Mouse (Mus musculus) cerebellum, postnatal 14 days (tissue): ENCODE measurements at regions not wholly inside any gene's neighbourhood (a gene's known extent, or its start where the extent isn't known, plus 50 kb on each side); places are given as distances from the start of the nearest gene placed in this dataset.

Experiments
- DNase-seq, 2 experiments: peaks; one replicate each; pipeline ENCODE4 v3.0.0; 2021; ENCODE audit warnings: mixed read lengths in 2 of 2

GRCm38 (mm10) chrX:12834681-12835080 is 72.8 kb upstream of the Med14 start:
- DNase-seq, result no peak

GRCm38 (mm10) chrX:12832709-12833108 is 70.8 kb upstream of the Med14 start:
- no peak for DNase-seq

DNA sequence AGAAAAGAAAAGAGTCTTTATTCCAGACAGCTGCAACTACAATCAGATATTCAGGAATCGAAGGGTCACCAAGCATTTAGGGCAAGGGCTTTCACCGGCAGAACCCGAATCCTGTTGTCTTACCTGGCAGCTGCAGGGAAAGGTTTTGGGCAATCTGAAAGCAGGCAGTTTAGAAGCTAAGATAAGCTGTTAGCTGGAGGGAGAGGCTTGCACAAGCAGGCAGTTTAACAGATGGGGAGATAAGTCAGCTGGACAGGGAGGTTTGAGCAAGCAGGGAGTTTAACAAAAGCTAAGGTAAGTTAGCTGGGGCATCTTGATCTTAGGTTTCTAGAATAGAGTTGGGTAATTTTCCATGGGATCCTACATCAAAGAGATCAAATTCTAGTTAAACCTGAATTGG is 67.3 kb upstream of the Med14 start:
- DNase-seq, result no peak

DNA sequence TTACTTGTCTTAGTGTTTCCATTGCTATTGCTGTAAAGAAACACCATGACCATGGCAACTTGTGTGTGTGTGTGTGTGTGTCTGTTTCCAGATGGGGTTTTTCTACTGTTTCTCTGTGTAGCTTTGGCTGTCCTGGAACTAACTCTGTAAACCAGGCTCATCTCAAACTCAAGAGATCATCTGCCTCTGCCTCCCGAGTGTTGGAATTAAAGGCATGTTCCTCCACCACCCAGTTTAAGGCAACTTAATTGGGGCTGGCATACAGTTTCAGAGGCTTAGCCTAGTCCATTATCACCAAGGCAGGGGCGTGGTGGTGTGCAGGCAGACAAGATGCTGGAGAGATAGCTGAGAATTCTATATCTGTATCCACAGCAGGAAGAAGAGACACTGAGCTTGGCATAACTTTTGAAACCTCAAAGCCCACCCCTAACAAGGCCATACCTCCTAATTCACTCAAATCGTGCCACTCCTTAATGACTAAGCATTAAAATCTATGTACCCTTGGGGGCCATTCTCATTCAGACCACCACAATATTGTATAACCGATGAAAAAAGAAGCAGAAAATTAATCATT is 65.5 kb upstream of the Med14 start:
- no peak for DNase-seq

- DNase-seq, result no peak
Observed at GRCm38 (mm10) chrX:12826646-12827045, 64.8 kb upstream of the Med14 start.

DNA sequence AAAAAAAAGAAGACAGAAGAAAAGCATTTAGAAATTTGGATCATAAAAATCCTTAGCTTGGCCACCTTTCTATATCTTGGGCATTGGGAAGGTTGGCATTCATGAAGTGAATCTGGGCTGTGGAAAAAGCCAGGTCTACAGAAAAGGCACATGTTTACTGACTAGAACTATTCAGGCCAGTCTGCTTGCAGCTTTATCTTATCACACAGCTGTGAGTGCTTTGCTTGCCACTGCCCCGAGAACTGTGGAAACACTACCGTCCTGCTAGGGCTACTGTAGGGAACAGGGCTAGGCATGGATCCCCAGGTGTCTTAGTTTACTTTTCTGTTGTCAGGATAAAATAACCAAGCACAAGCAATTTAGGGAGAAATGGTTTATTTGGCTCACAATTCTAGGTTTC is 63.4 kb upstream of the Med14 start:
- DNase-seq, result no peak

DNA sequence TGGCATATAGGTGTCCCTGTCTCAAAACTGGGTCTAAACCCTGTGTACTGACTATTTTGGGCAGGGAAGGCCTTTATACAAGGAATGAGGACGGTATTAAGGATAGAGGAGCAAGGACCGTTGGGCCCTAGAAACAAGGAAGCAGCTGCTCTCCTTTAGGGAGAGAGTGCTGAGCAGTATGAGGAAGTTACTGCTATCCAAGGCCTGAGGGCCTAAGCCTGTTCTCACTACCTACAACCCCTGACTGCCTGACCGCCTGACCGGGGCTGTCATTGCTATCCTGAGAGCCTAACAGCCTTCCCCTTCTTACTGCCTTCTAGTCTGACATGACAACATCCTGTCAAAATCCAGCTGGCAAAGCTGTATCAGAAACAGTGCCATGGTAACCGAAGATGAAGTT is 62.6 kb upstream of the Med14 start:
- no peak for DNase-seq

- DNase-seq, result peak in 1 of 2 experiments; percentile 14
Observed at GRCm38 (mm10) chrX:12822777-12823176, 60.9 kb upstream of the Med14 start.

DNA sequence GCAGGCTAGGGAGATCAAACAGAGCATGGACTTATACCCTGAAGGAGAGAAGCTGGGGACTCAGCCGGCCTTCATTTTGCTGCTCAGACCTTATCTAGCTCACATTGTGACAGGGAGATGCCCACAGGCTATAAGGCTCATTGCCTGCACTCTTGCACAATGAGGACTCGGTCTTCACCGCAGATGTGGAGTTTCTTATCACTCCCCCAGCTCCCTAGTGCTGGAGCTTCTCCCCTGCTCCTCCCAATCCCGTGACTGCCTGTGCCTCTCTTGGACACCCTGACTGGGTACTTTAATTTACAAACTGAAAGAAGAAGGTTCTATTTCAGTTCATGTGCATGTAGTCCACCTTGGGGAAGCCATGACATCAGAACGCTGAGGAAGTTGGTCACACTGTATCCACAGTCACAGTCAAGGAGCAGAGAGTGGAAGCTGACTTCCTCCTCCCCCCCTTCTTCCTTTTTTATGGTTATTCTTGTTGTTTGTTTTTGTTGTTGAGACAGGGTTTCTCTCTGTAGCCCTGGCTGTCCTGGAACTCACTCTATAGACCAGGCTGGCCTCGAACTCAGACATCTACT is 51.3 kb upstream of the Med14 start:
- DNase-seq, result no peak
